Mouse (Mus musculus) ES-Bruce4 (cell line): ENCODE measurements around the gene Eya2.

Experiments used
- CTCF ChIP-seq: IDR thresholded peaks from one replicate; pipeline ENCODE4 v1.8.1; 2011; ENCODE audit warnings: low read depth, low read length
- EP300 ChIP-seq: IDR thresholded peaks from 2 replicates; pipeline ENCODE4 v1.6.1; 2011; ENCODE audit warnings: low read depth, low read length; ENCODE audit not compliant: insufficient read depth
- POLR2A ChIP-seq: IDR thresholded peaks from one replicate; pipeline ENCODE4 v1.8.1; 2011; ENCODE audit warnings: low read length; ENCODE audit not compliant: insufficient read depth

- TF ChIP-seq CTCF: no peak
- TF ChIP-seq POLR2A: no peak
- no peak for TF ChIP-seq EP300
These were observed 96.2 kb downstream of the Eya2 start for GRCm38 (mm10) chr2:165691016-165691415.
